Mouse (Mus musculus): ENCODE data around the gene Slc18a2.

- TF ChIP-seq CTCF (IDR thresholded peaks at IDR 0.05; ENCODE audit: low read depth) (no peak), EP300 (IDR thresholded peaks at IDR 0.05; ENCODE audit: low read depth) (no peak)
Observed at GRCm38 (mm10) chr19:59289042-59289441, 28.3 kb downstream of the Slc18a2 start.
